Mouse (Mus musculus) heart, postnatal 0 days (tissue): ENCODE data around the gene Tbc1d1. TPM values are rescaled to one million over a fixed set of nuclear protein-coding genes. Genes with fewer than 3 reads are reported as not detected.

Experiments
- ATAC-seq: fragments of 200-750 bp; cut with Nextera tagmentation; 2 replicates; pipeline ENCODE4 v1.8.0; 2017; ENCODE audit warnings: low read depth, moderate number of reproducible peaks, moderate library complexity; ENCODE audit not compliant: insufficient read depth
- DNase-seq: peaks from one replicate; pipeline ENCODE4 v3.0.0-alpha.2; 2016; ENCODE audit warnings: low spot score
- H3K27ac ChIP-seq: fragments of 300-500 bp; sonication (generic); 2 replicates; pipeline ENCODE4 v1.5.1; 2014; ENCODE audit warnings: low read depth, mild to moderate bottlenecking
- H3K27me3 ChIP-seq: fragments of 300-500 bp; sonication (generic); 2 replicates; pipeline ENCODE4 v1.6.1; 2014; ENCODE audit warnings: low read length, mixed read lengths; ENCODE audit not compliant: control insufficient read depth, insufficient read depth
- H3K36me3 ChIP-seq: fragments of 300-500 bp; sonication (generic); replicated peaks from 2 replicates; pipeline ENCODE4 v1.6.1; 2014; ENCODE audit warnings: low read length, mixed read lengths; ENCODE audit not compliant: control insufficient read depth, insufficient read depth
- H3K4me1 ChIP-seq: fragments of 300-500 bp; sonication (generic); 2 replicates; pipeline ENCODE4 v1.6.1; 2014; ENCODE audit warnings: antibody characterized with exemption; ENCODE audit not compliant: control insufficient read depth, insufficient read depth
- H3K4me2 ChIP-seq: fragments of 300-500 bp; sonication (generic); 2 replicates; pipeline ENCODE4 v1.6.1; 2014; ENCODE audit warnings: low read depth, mild to moderate bottlenecking, low read length, moderate library complexity
- H3K4me3 ChIP-seq: fragments of 300-500 bp; sonication (generic); 2 replicates; pipeline ENCODE4 v1.5.1; 2014; ENCODE audit warnings: low read depth, low read length
- H3K9ac ChIP-seq: fragments of 300-500 bp; sonication (generic); replicated peaks from 2 replicates; pipeline ENCODE4 v1.6.1; 2014; ENCODE audit warnings: low read depth, low read length, mixed read lengths
- H3K9me3 ChIP-seq: fragments of 300-500 bp; sonication (generic); replicated peaks from 2 replicates; pipeline ENCODE4 v1.6.1; 2016; ENCODE audit warnings: low read length; ENCODE audit not compliant: control insufficient read depth
- CTCF ChIP-seq: IDR thresholded peaks from 2 replicates; pipeline ENCODE4 v1.5.1; 2016; ENCODE audit warnings: antibody characterized with exemption, control low read depth, low read depth
- EP300 ChIP-seq: IDR thresholded peaks from 2 replicates; pipeline ENCODE4 v1.6.1; 2016; ENCODE audit warnings: antibody characterized with exemption, low read depth
- WGBS: fragments of 180-500 bp; shearing (Covaris S2); extraction: QIAGEN DNeasy Blood & Tissue Kit; methylation state at CpG from one replicate; pipeline ENCODE4 v1.1.7; 2014; 5-methylcytosine and 5-hydroxymethylcytosine counted together
- polyA plus RNA-seq: library from polyadenylated mRNA; unstranded; fragments of >200 nt; fragmentation: Nextera tagmentation; extraction: Ambion mirVana; gene quantifications from 2 replicates; pipeline ENCODE4 v1.2.1, GENCODE M21; 2015
- total RNA-seq: library from RNA; depleted of rRNA; stranded (reverse); fragments of >200 nt; gene quantifications from 2 replicates; pipeline ENCODE4 v1.2.3, GENCODE M21; 2014; ENCODE audit warnings: low replicate concordance

The Tbc1d1 gene
- total and polyA plus RNA-seq, 2 experiments from 2014 or later = 22.4 to 55.4 TPM

GRCm38 (mm10) chr5:64238894-64239652 lies 83.0 kb downstream of the Tbc1d1 start:
- Histone ChIP-seq H3K4me1 (peaks cover 71% of the 10 kb centered on the region), H3K27ac (peak overlapping the region; percentile 47), H3K9ac (no peak overlapping the region), H3K9me3 (no peaks in the 10 kb centered on the region), H3K4me3 (no peak overlapping the region), H3K27me3 (no peaks in the 10 kb centered on the region), H3K4me2 (no peak overlapping the region), H3K36me3 (no peaks in the 10 kb centered on the region)
- ATAC-seq (no peak), DNase-seq (no peak)
- 38% methylated on average over 3 of the region's 3 CpGs for WGBS
- TF ChIP-seq CTCF = no peak; the same call in 1 of the 2 replicates
- no peak for TF ChIP-seq EP300

- H3K27ac ChIP-seq = peak overlapping the region; percentile 72
- TF ChIP-seq EP300 (peak; percentile 28; the same call in 1 of the 2 replicates), CTCF (no peak)
- peaks cover 75% of the 10 kb centered on the region for H3K4me1 ChIP-seq
- 16% methylated on average over 13 of the region's 13 CpGs for WGBS
- DNase-seq (peak; percentile 81), ATAC-seq (peak; percentile 78)
- H3K27me3 ChIP-seq = no peaks in the 10 kb centered on the region
- no peaks in the 10 kb centered on the region for H3K36me3 ChIP-seq
- no peak overlapping the region for H3K4me2 ChIP-seq
- H3K4me3 ChIP-seq = no peak overlapping the region
- H3K9me3 ChIP-seq = no peaks in the 10 kb centered on the region
- H3K9ac ChIP-seq = no peak overlapping the region
These were observed 85.0 kb downstream of the Tbc1d1 start for GRCm38 (mm10) chr5:64240941-64241682.

- H3K4me1 ChIP-seq = peaks cover 68% of the 10 kb centered on the region
- H3K27ac ChIP-seq = peak overlapping the region; percentile 64
- WGBS = 82% methylated on average over 8 of the region's 8 CpGs
These were observed 85.8 kb downstream of the Tbc1d1 start for GRCm38 (mm10) chr5:64241867-64242266.

GRCm38 (mm10) chr5:64242795-64243455 lies 86.8 kb downstream of the Tbc1d1 start:
- Histone ChIP-seq H3K36me3 (no peaks in the 10 kb centered on the region), H3K27ac (peak overlapping the region; percentile 80), H3K4me2 (no peak overlapping the region), H3K27me3 (no peaks in the 10 kb centered on the region), H3K9ac (no peak overlapping the region), H3K4me3 (no peak overlapping the region), H3K4me1 (peaks cover 61% of the 10 kb centered on the region), H3K9me3 (no peaks in the 10 kb centered on the region)
- 26% methylated on average over 9 of the region's 9 CpGs for WGBS
- ATAC-seq = peak; percentile 27; the same call in 1 of the 2 replicates
- DNase-seq = peak; percentile 66
- TF ChIP-seq CTCF (peak; percentile 50), EP300 (no peak)

More at GRCm38 (mm10) chr5:64241867-64242266, 85.8 kb downstream of the Tbc1d1 start:
- TF ChIP-seq EP300 (no peak), CTCF (no peak)
- ATAC-seq (no peak), DNase-seq (no peak)
- Histone ChIP-seq H3K27me3 (no peaks in the 10 kb centered on the region), H3K4me2 (no peak overlapping the region), H3K9ac (no peak overlapping the region), H3K36me3 (no peaks in the 10 kb centered on the region), H3K4me3 (no peak overlapping the region), H3K9me3 (no peaks in the 10 kb centered on the region)

DNA sequence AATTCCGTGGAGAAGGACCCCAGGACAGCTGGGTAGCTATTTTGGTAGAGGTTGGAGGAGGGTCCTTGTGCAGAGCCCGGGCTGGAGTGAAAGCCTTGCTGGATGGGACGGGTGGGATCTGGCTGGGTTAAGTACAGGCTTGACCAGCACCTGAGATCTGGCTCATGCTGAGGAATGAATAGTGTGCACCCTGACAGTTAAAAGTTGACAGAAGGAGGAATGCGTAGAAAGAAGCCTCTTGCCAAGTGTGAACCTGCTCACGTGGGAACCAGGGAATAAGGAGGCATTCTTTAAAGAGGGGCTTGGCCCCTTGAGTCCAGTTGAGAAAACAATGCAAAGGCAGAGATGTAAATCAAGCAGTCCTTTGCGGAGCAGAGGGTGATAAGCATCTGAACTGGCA lies 87.6 kb downstream of the Tbc1d1 start:
- no peaks in the 10 kb centered on the region for H3K27me3 ChIP-seq
- no peaks in the 10 kb centered on the region for H3K36me3 ChIP-seq
- no peak overlapping the region for H3K4me3 ChIP-seq
- H3K27ac ChIP-seq = peak overlapping the region; percentile 80
- H3K9ac ChIP-seq = no peak overlapping the region
- no peaks in the 10 kb centered on the region for H3K9me3 ChIP-seq
- no peak for DNase-seq
- WGBS = 26% methylated on average over 6 of the region's 6 CpGs
- no peak overlapping the region for H3K4me2 ChIP-seq
- peaks cover 55% of the 10 kb centered on the region for H3K4me1 ChIP-seq
- TF ChIP-seq CTCF = no peak
- no peak for TF ChIP-seq EP300
- no peak for ATAC-seq
